Mouse (Mus musculus) kidney, adult 2 months (tissue): ENCODE measurements at regions not wholly inside any gene's neighbourhood (a gene's known extent, or its start where the extent isn't known, plus 50 kb on each side); places are given as distances from the start of the nearest gene placed in this dataset.
"Not testable (repeated sequence)": the region's sequence is repeated elsewhere in the genome, so short reads cannot be mapped to it uniquely, and the experiment has no call there.

Experiments used
- CTCF ChIP-seq: fragments of 200-500 bp; conservative IDR thresholded peaks from 2 replicates; pipeline ENCODE4 v1.5.1; 2011; ENCODE audit warnings: low read depth, mild to moderate bottlenecking, control low read depth, low read length, moderate library complexity, mixed read lengths; ENCODE audit not compliant: insufficient read depth, insufficient read length
- POLR2A ChIP-seq: fragments of 200-500 bp; IDR thresholded peaks from one replicate; pipeline ENCODE4 v1.6.1; 2011; ENCODE audit warnings: low read depth, low read length, control low read depth

GRCm38 (mm10) chr12:54516039-54516438 is 140.3 kb downstream of the Sptssa start:
- TF ChIP-seq CTCF, POLR2A: not testable (repeated sequence)
